Mouse (Mus musculus): ENCODE data around the gene Scn3a. TPM values are rescaled to one million over a fixed set of nuclear protein-coding genes. Genes with fewer than 3 reads are reported as not detected.

Scn3a gene
- total and polyA plus RNA-seq, 2 experiments from 2014 or later: 32.1 to 52.6 TPM

GRCm38 (mm10) chr2:65415294-65415693, 152.1 kb downstream of the Scn3a start:
- TF ChIP-seq CTCF (IDR thresholded peaks at IDR 0.05; ENCODE audit: low read depth): no peak
- ATAC-seq (no peak), DNase-seq (ENCODE audit: low spot score) (no peak)
- H3K27me3 ChIP-seq (ENCODE audit: insufficient read depth, low read length): no peaks in the 10 kb centered on the region
- H3K36me3 ChIP-seq (ENCODE audit: insufficient read depth, low read length): no peaks in the 10 kb centered on the region
- peak overlapping the region; percentile 75 for H3K27ac ChIP-seq
- no peaks in the 10 kb centered on the region for H3K9me3 ChIP-seq (ENCODE audit: low read length)
- H3K9ac ChIP-seq (replicated peaks; ENCODE audit: low read length): no peak overlapping the region
- 0% methylated on average over 2 of the region's 2 CpGs for WGBS
- peaks cover 8% of the 10 kb centered on the region for H3K4me1 ChIP-seq (ENCODE audit: insufficient read depth, low read length)
- H3K4me3 ChIP-seq (ENCODE audit: low read length): peak overlapping the region; percentile 32; the same call in 1 of the 2 replicates
- H3K4me2 ChIP-seq (ENCODE audit: low read depth, low read length): peak overlapping the region; percentile 59

- peak; percentile 36 for TF ChIP-seq CTCF (IDR thresholded peaks at IDR 0.05; ENCODE audit: low read depth)
- H3K27me3 ChIP-seq (ENCODE audit: insufficient read depth, low read length): no peaks in the 10 kb centered on the region
- no peaks in the 10 kb centered on the region for H3K36me3 ChIP-seq (ENCODE audit: insufficient read depth, low read length)
- 1% methylated on average over 6 of the region's 6 CpGs for WGBS
- ATAC-seq (peak; percentile 90), DNase-seq (ENCODE audit: low spot score) (peak; percentile 94)
- peak overlapping the region; percentile 59 for H3K4me2 ChIP-seq (ENCODE audit: low read depth, low read length)
- no peaks in the 10 kb centered on the region for H3K9me3 ChIP-seq (ENCODE audit: low read length)
- peak overlapping the region; percentile 32 for H3K4me3 ChIP-seq (ENCODE audit: low read length)
- H3K27ac ChIP-seq: peak overlapping the region; percentile 75
- H3K9ac ChIP-seq (replicated peaks; ENCODE audit: low read length): peak overlapping the region; percentile 30; the same call in 1 of the 2 replicates
- H3K4me1 ChIP-seq (ENCODE audit: insufficient read depth, low read length): peaks cover 8% of the 10 kb centered on the region
Measured at GRCm38 (mm10) chr2:65414806-65415281, 152.6 kb downstream of the Scn3a start.

- peak; percentile 78 for ATAC-seq
- H3K9me3 ChIP-seq (ENCODE audit: low read length): no peaks in the 10 kb centered on the region
- no peaks in the 10 kb centered on the region for H3K36me3 ChIP-seq (ENCODE audit: insufficient read depth, low read length)
- TF ChIP-seq CTCF (IDR thresholded peaks at IDR 0.05; ENCODE audit: low read depth): no peak
- H3K4me2 ChIP-seq (ENCODE audit: low read depth, low read length): peak overlapping the region; percentile 59
- peak overlapping the region; percentile 75 for H3K27ac ChIP-seq
- WGBS: under 1% methylated on average over 7 of the region's 7 CpGs
- H3K4me3 ChIP-seq (ENCODE audit: low read length): peak overlapping the region; percentile 32
- DNase-seq (ENCODE audit: low spot score): peak; percentile 78
- peaks cover 8% of the 10 kb centered on the region for H3K4me1 ChIP-seq (ENCODE audit: insufficient read depth, low read length)
- no peaks in the 10 kb centered on the region for H3K27me3 ChIP-seq (ENCODE audit: insufficient read depth, low read length)
- H3K9ac ChIP-seq (replicated peaks; ENCODE audit: low read length): peak overlapping the region; percentile 30
Measured at GRCm38 (mm10) chr2:65414237-65414636, 153.2 kb downstream of the Scn3a start.

- Histone ChIP-seq H3K4me2 (ENCODE audit: low read depth, low read length) (peak overlapping the region; percentile 59), H3K4me3 (ENCODE audit: low read length) (peak overlapping the region; percentile 32), H3K36me3 (ENCODE audit: insufficient read depth, low read length) (no peaks in the 10 kb centered on the region), H3K4me1 (ENCODE audit: insufficient read depth, low read length) (peaks cover 8% of the 10 kb centered on the region), H3K9ac (replicated peaks; ENCODE audit: low read length) (peak overlapping the region; percentile 30; the same call in 1 of the 2 replicates), H3K9me3 (ENCODE audit: low read length) (no peaks in the 10 kb centered on the region), H3K27me3 (ENCODE audit: insufficient read depth, low read length) (no peaks in the 10 kb centered on the region), H3K27ac (peak overlapping the region; percentile 75)
- DNase-seq (ENCODE audit: low spot score): peak; percentile 84
- WGBS: 0% methylated on average over 3 of the region's 3 CpGs
- ATAC-seq: peak; percentile 75
- peak; percentile 72 for TF ChIP-seq CTCF (IDR thresholded peaks at IDR 0.05; ENCODE audit: low read depth)
Measured at GRCm38 (mm10) chr2:65413746-65414145, 153.7 kb downstream of the Scn3a start.

Other genes starting within 250 kb of the Scn3a start
- gene Slc38a11, start 203.6 kb downstream of the Scn3a start, total RNA-seq (2014; rRNA removed): 4.1 and 6.0 TPM in 2 replicates
- 1.5 and 1.7 TPM in 2 replicates for gene Slc38a11, start 203.6 kb downstream of the Scn3a start, polyA plus RNA-seq (2015; fragmentation: Nextera tagmentation; extraction: Ambion mirVana)
- 83.0 and 85.7 TPM in 2 replicates for gene Scn2a, start 53.1 kb upstream of the Scn3a start, total RNA-seq (2014; rRNA removed)
- 56.7 and 59.6 TPM in 2 replicates for gene Scn2a, start 53.1 kb upstream of the Scn3a start, polyA plus RNA-seq (2015; fragmentation: Nextera tagmentation; extraction: Ambion mirVana)

All from hindbrain, postnatal 0 days (tissue).